Mouse (Mus musculus): ENCODE measurements around the gene Ropn1.

GRCm38 (mm10) chr16:34605679-34606078 lies 44.0 kb upstream of the Ropn1 start:
- peak; percentile 65 for TF ChIP-seq CTCF (IDR thresholded peaks at IDR 0.05; ENCODE audit: low read depth)
- no peak for TF ChIP-seq EP300 (IDR thresholded peaks at IDR 0.05; ENCODE audit: low read depth)

All from liver, postnatal 0 days (tissue).